Mouse (Mus musculus) ovary, postnatal 36 days (tissue): ENCODE results near the gene Hivep3.

Experiments
- DNase-seq: peaks from one replicate; pipeline ENCODE4 v3.0.0; 2022; ENCODE audit warnings: low spot score, mixed read lengths

Hivep3 gene

DNA sequence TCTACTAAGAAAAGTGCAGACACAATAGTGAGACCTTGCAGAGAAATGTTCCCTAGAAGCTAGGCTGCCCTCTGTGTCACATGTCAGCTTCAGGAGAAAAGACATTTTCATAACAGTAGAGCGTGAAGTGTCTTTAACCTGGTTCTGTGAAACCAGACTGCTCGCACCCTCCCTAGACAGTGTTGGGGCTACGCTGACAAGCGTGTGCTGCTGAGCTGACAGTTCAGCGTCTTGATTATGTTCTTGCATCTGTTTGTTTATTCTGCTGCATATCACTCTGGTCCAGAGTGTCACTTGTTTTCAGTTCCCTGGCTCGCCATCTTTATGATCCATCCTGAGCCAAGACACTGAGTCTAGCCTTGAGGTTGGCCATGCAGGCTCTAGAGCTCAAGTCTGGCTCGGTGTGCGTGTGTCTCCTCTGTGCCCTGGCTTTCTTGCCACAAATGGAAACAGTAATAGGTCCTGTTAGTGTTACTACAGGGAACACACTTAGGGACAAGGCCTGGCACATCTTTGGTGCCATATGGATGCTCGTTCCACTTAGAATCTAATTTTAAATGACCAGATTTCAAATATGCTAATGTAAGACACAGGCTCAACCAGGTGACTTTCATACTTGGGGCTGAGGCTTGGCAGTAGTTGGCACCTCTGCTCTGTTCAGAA lies 28.0 kb downstream of the Hivep3 start:
- no peak for DNase-seq

- DNase-seq, result no peak
Measured at GRCm38 (mm10) chr4:119762171-119762570, 28.6 kb downstream of the Hivep3 start.

GRCm38 (mm10) chr4:119768046-119768445 lies 34.5 kb downstream of the Hivep3 start:
- DNase-seq, result no peak

DNA sequence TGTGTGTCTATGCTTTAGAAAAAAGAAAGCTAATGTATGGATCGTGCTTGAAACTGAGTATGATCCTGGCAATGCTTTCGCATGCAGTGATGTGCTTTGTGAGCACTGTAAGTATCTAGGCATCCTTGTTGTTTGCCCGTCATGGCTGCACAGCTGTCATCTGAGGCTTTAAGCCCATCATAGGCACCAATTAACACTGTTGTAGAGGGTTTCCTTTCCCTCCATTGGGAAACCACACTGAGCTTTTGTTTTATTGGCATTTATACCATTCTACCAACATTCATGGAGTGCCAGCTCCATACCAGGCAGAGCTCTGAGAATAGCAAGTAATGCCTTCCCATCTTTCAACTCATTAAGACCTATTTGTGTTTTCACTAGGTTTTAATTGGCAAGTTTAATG lies 42.3 kb downstream of the Hivep3 start:
- no peak for DNase-seq

GRCm38 (mm10) chr4:119777146-119777545 lies 43.6 kb downstream of the Hivep3 start:
- no peak for DNase-seq

- no peak for DNase-seq
Measured at GRCm38 (mm10) chr4:119779561-119780400, 46.2 kb downstream of the Hivep3 start.

DNA sequence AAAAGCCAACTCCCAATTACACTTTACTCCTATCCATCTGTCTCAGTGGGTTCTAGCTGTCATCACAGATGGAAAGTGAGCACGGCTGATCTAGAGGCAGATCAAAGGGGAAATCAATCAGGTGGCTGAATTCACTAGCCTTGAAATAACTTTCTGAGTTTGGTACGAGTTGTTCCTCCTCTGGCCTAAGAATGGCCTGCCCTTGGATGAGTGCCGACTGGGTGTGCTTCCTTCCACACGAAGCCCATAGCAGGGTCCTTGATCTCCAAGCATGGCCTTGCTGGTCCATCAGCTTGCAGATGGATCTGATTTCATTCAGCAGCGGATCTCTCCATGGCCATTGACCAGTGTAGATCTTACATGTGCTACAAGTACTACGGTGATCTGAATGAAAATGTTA lies 47.3 kb downstream of the Hivep3 start:
- DNase-seq, result peak; percentile 57

DNA sequence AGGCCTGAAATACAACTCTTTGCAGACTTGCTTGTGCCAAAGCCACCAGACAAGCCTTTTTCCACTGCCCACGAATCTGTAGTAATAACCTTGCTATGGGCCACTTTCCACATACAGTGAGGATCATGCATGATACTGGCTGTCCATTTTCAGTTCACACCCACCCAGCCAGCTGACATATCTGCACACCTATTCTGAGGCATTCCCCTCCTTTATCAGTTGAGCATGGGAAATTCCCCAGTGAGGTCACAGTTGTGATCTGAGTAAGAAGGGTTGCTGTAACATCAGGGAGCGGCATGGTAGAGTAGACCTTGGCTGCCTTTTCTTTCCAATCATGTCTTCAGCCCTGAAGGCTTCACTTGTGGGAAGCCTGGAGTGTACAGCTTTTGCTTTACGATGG lies 51.4 kb downstream of the Hivep3 start:
- DNase-seq, result no peak

GRCm38 (mm10) chr4:119786307-119786706 lies 52.7 kb downstream of the Hivep3 start:
- DNase-seq, result no peak

DNA sequence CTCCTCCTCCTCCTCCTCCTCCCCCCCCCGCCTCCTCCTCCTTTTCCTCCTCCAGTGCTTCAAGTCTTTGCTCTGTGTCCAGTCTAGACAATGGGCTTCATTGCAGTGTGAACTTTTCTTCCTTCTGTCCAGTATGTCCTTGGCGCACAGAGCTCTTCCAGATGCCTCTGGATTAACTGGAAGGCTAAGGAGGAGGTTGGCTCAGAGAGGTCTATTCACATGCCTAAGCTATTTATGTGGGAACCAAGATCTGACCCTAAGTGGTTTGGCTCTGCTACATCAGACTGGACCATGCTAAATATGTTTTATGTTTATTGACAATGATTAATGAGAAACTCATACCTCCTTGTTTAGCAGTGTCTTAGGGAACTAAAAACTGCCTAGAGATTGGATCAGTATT lies 53.1 kb downstream of the Hivep3 start:
- no peak for DNase-seq

- no peak for DNase-seq
Measured at GRCm38 (mm10) chr4:119788746-119789145, 55.2 kb downstream of the Hivep3 start.

- DNase-seq, result no peak
Measured at GRCm38 (mm10) chr4:119789495-119790148, 56.0 kb downstream of the Hivep3 start.

GRCm38 (mm10) chr4:119798891-119799290 lies 65.3 kb downstream of the Hivep3 start:
- no peak for DNase-seq

GRCm38 (mm10) chr4:119806556-119806955 lies 73.0 kb downstream of the Hivep3 start:
- DNase-seq, result no peak

- DNase-seq, result no peak
Measured at GRCm38 (mm10) chr4:119807359-119807758, 73.8 kb downstream of the Hivep3 start.

- no peak for DNase-seq
Measured at GRCm38 (mm10) chr4:119809245-119809644, 75.7 kb downstream of the Hivep3 start.

- no peak for DNase-seq
Measured at GRCm38 (mm10) chr4:119812775-119813174, 79.2 kb downstream of the Hivep3 start.

- DNase-seq, result no peak
Measured at GRCm38 (mm10) chr4:119813500-119814184, 80.1 kb downstream of the Hivep3 start.

GRCm38 (mm10) chr4:119814185-119815132 lies 80.9 kb downstream of the Hivep3 start:
- no peak for DNase-seq

- DNase-seq, result no peak
Measured at GRCm38 (mm10) chr4:119815133-119815792, 81.7 kb downstream of the Hivep3 start.

DNA sequence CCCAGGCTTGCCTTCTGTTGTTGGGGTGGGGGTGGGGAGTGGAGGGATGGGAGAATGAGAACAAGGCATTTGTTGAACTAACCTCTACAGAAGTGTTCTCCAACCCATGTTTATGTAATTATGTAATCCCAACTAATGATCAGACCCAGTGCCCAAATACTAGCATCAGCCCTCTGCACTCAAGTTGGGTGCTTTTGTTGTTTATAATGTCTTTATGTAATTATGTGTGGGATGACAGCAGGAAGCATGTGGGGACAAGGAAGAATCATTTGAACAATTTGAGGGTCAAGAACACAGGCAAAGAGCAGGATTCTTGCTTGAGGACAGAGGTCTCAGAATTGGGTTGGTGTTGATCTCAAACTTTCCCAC lies 82.2 kb downstream of the Hivep3 start:
- DNase-seq, result no peak
